Mouse (Mus musculus) heart, postnatal 10 days (tissue): ENCODE measurements at regions not wholly inside any gene's neighbourhood (a gene's known extent, or its start where the extent isn't known, plus 50 kb on each side); places are given as distances from the start of the nearest gene placed in this dataset.

Experiments
- DNase-seq, 2 experiments: peaks; one replicate each; pipeline ENCODE4 v3.0.0; 2021
- intact Hi-C: fragments of 180-260 bp; cut with DNase I; formaldehyde crosslinking; loops from one replicate; pipeline ENCODE4 v1.15.1; 2025

GRCm38 (mm10) chr2:117882136-117882535, 229.5 kb upstream of the Thbs1 start:
- intact Hi-C loops = no loop called here
- DNase-seq = no peak

- no peak for DNase-seq
- intact Hi-C loops = no loop called here
These were observed 228.8 kb upstream of the Thbs1 start for GRCm38 (mm10) chr2:117882890-117883289.

GRCm38 (mm10) chr2:117886516-117886915, 225.2 kb upstream of the Thbs1 start:
- intact Hi-C loops = no loop called here
- DNase-seq = no peak

- intact Hi-C loops = no loop called here
- no peak for DNase-seq
These were observed 210.4 kb upstream of the Thbs1 start for GRCm38 (mm10) chr2:117901311-117901710.

GRCm38 (mm10) chr2:117902837-117903236, 208.8 kb upstream of the Thbs1 start:
- intact Hi-C loops = no loop called here
- DNase-seq = no peak

- intact Hi-C loops = no loop called here
- DNase-seq = no peak
These were observed 208.0 kb upstream of the Thbs1 start for GRCm38 (mm10) chr2:117903705-117904104.

- no peak for DNase-seq
- intact Hi-C loops = no loop called here
These were observed 205.2 kb upstream of the Thbs1 start for GRCm38 (mm10) chr2:117906509-117906908.

GRCm38 (mm10) chr2:117910781-117911180, 200.9 kb upstream of the Thbs1 start:
- DNase-seq = no peak
- intact Hi-C loops = no loop called here

- intact Hi-C loops = no loop called here
- no peak for DNase-seq
These were observed 199.0 kb upstream of the Thbs1 start for GRCm38 (mm10) chr2:117912722-117913121.

GRCm38 (mm10) chr2:117913846-117914245, 197.8 kb upstream of the Thbs1 start:
- DNase-seq = no peak

GRCm38 (mm10) chr2:117915821-117916220, 195.9 kb upstream of the Thbs1 start:
- no peak for DNase-seq
- intact Hi-C loops = no loop called here

More at GRCm38 (mm10) chr2:117913846-117914245, 197.8 kb upstream of the Thbs1 start:
- intact Hi-C loops = no loop called here

- DNase-seq = no peak
- intact Hi-C loops = no loop called here
These were observed 194.5 kb upstream of the Thbs1 start for GRCm38 (mm10) chr2:117917181-117917580.

GRCm38 (mm10) chr2:117924877-117925276, 186.8 kb upstream of the Thbs1 start:
- no peak for DNase-seq
- intact Hi-C loops = no loop called here

GRCm38 (mm10) chr2:117925412-117925811, 186.3 kb upstream of the Thbs1 start:
- intact Hi-C loops = no loop called here
- DNase-seq = no peak

- no peak for DNase-seq
- intact Hi-C loops = no loop called here
These were observed 183.6 kb upstream of the Thbs1 start for GRCm38 (mm10) chr2:117928062-117928461.

- intact Hi-C loops = no loop called here
- no peak for DNase-seq
These were observed 182.1 kb upstream of the Thbs1 start for GRCm38 (mm10) chr2:117929586-117929985.

- DNase-seq = no peak
- intact Hi-C loops = loop anchor here (10.0 kb wide), 1 partner anchor 314 kb away; no protein-coding TSS in a partner anchor
These were observed 180.7 kb upstream of the Thbs1 start for GRCm38 (mm10) chr2:117930895-117931537.

GRCm38 (mm10) chr2:117936590-117936989, 175.1 kb upstream of the Thbs1 start:
- no peak for DNase-seq
- intact Hi-C loops = loop anchor here (10.0 kb wide), 1 partner anchor 308 kb away; no protein-coding TSS in a partner anchor

GRCm38 (mm10) chr2:117938283-117939049, 173.2 kb upstream of the Thbs1 start:
- DNase-seq = no peak
- intact Hi-C loops = loop anchor here (10.0 kb wide), 1 partner anchor 306 kb away; no protein-coding TSS in a partner anchor

GRCm38 (mm10) chr2:117941517-117942096, 170.1 kb upstream of the Thbs1 start:
- DNase-seq = no peak
- intact Hi-C loops = no loop called here

GRCm38 (mm10) chr2:117943666-117944065, 168.0 kb upstream of the Thbs1 start:
- intact Hi-C loops = no loop called here
- DNase-seq = no peak

- DNase-seq = no peak
- intact Hi-C loops = no loop called here
These were observed 167.4 kb upstream of the Thbs1 start for GRCm38 (mm10) chr2:117944325-117944724.
